Mouse (Mus musculus) limb, embryonic 14.5 days (tissue): ENCODE results near the gene Podxl2. TPM values are rescaled to one million over a fixed set of nuclear protein-coding genes. Genes with fewer than 3 reads are reported as not detected.

Experiments
- ATAC-seq: fragments of 200-750 bp; cut with Nextera tagmentation; 2 replicates; pipeline ENCODE4 v1.8.0; 2017; ENCODE audit warnings: low read depth, moderate number of reproducible peaks, moderate TSS enrichment; ENCODE audit not compliant: low FRiP score
- DNase-seq: peaks from one replicate; pipeline ENCODE4 v3.0.0-alpha.2; 2015; ENCODE audit warnings: low spot score
- H3K27ac ChIP-seq: fragments of 300-500 bp; sonication (generic); replicated peaks from 2 replicates; pipeline ENCODE4 v1.5.1; 2014; ENCODE audit warnings: low read depth, mild to moderate bottlenecking, low read length, moderate library complexity, mixed read lengths
- H3K27me3 ChIP-seq: fragments of 300-500 bp; sonication (generic); 2 replicates; pipeline ENCODE4 v1.6.1; 2014; ENCODE audit warnings: low read length, mixed read lengths; ENCODE audit not compliant: control insufficient read depth, insufficient read depth
- H3K36me3 ChIP-seq: fragments of 300-500 bp; sonication (generic); 2 replicates; pipeline ENCODE4 v1.6.1; 2014; ENCODE audit warnings: mild to moderate bottlenecking, low read length, moderate library complexity, mixed read lengths; ENCODE audit not compliant: control insufficient read depth, insufficient read depth
- H3K4me1 ChIP-seq: fragments of 300-500 bp; sonication (generic); 2 replicates; pipeline ENCODE4 v1.6.1; 2014; ENCODE audit warnings: antibody characterized with exemption, low read length, mixed read lengths; ENCODE audit not compliant: control insufficient read depth, insufficient read depth
- H3K4me2 ChIP-seq: fragments of 300-500 bp; sonication (generic); replicated peaks from 2 replicates; pipeline ENCODE4 v1.6.1; 2014; ENCODE audit warnings: low read depth, mild to moderate bottlenecking, low read length, moderate library complexity; ENCODE audit not compliant: severe bottlenecking
- H3K4me3 ChIP-seq: fragments of 300-500 bp; sonication (generic); replicated peaks from 2 replicates; pipeline ENCODE4 v1.5.1; 2014; ENCODE audit warnings: low read length
- H3K9ac ChIP-seq: fragments of 300-500 bp; sonication (generic); 2 replicates; pipeline ENCODE4 v1.6.1; 2014; ENCODE audit warnings: mild to moderate bottlenecking, low read depth, low read length, moderate library complexity; ENCODE audit not compliant: severe bottlenecking
- H3K9me3 ChIP-seq: fragments of 300-500 bp; sonication (generic); 2 replicates; pipeline ENCODE4 v1.6.1; 2016; ENCODE audit warnings: low read length; ENCODE audit not compliant: control insufficient read depth
- POLR2A ChIP-seq: fragments of 200-500 bp; IDR thresholded peaks from 2 replicates; pipeline ENCODE4 v1.8.0; 2012; ENCODE audit warnings: inconsistent platforms, mild to moderate bottlenecking, moderate library complexity, borderline replicate concordance; ENCODE audit not compliant: insufficient read depth, insufficient read length; ENCODE audit errors: extremely low read depth
- WGBS: fragments of 180-500 bp; shearing (Covaris S2); extraction: QIAGEN DNeasy Blood & Tissue Kit; methylation state at CpG from one replicate; pipeline ENCODE4 v1.1.7; 2014; 5-methylcytosine and 5-hydroxymethylcytosine counted together
- polyA plus RNA-seq, 2 experiments: library from polyadenylated mRNA; depleted of rRNA in 1 of 2; stranded (reverse) in 1 of 2; unstranded in 1 of 2; fragments of >200 nt; fragmentation: Nextera tagmentation in 1 of 2; extraction: Ambion mirVana in 1 of 2; gene quantifications; 2 replicates each; pipeline versions ENCODE4 v1.2.1 to v1.2.3; 2012 to 2014

The Podxl2 gene
- polyA plus RNA-seq, 2 experiments, result 96.2 to 192 TPM

DNA sequence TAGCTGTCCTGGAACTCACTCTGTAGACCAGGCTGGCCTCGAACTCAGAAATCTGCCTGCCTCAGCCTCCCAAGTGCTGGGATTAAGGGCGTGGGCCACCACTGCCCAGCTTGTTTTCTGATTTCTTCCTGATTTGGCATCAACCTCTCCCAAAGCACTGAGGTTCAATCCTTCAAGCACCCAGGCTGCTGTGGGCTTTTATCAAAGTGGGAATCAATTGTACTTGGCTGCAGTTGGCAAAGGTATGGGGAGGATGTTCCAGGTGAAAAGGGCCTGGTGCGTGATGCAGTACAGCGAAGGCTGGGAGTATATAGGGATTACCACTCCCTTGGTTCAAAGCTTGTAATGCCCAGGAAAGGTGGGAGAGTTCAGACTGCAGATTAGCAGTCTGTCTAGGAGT, 24.2 kb upstream of the Podxl2 start:
- no peak overlapping the region for H3K27ac ChIP-seq

DNA sequence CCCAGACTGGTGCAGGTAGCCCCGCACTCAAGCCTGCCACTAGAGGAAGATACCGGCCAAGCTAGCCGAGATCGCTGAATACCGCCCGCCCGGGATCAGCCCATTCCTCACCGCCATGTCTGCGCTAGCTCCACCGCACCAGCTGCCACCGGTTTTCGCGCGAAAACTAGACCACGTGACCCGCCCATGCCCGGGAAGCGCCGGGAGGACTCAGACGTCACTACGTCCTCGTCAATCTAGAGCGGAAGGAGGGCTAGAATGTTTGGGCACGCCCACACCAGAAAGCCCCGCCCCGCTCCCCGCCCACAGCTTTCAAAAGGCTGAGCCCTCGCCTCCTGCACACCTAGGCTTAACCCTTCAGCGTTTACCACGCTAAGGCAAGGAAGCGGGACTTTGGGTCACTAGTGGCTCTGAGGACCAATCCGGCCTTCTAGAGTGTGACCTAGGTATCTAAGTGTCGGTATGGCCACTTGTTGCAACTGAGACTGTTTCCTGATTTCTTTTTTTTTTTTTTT, 23.7 kb upstream of the Podxl2 start, which contains the start of gene Mcm2:
TSS of gene Mcm2 (minus strand) at position 247 of the 515 bp plus-strand sequence.
- Histone ChIP-seq H3K9ac (peak within 1 kb of the TSS; percentile 87), H3K4me2 (peak within 1 kb of the TSS; percentile 70), H3K36me3 (peaks cover 34% of the 10 kb centered on the region), H3K9me3 (no peaks in the 10 kb centered on the region), H3K27me3 (no peaks in the 10 kb centered on the region), H3K27ac (peak within 1 kb of the TSS; percentile 75), H3K4me1 (peaks cover 23% of the 10 kb centered on the region), H3K4me3 (peak within 1 kb of the TSS; percentile 78)
- ATAC-seq (peak; percentile 90), DNase-seq (peak; percentile 96)
- TF ChIP-seq POLR2A, result no peak
- 2% methylated on average over 31 of the region's 33 CpGs for WGBS

More for the DNA sequence above, 24.2 kb upstream of the Podxl2 start:
- Histone ChIP-seq H3K36me3 (peaks cover 29% of the 10 kb centered on the region), H3K9me3 (no peaks in the 10 kb centered on the region), H3K27me3 (no peaks in the 10 kb centered on the region), H3K9ac (no peak overlapping the region), H3K4me1 (peaks cover 27% of the 10 kb centered on the region), H3K4me3 (peak overlapping the region; percentile 78), H3K4me2 (peak overlapping the region; percentile 70)
- DNase-seq (no peak), ATAC-seq (no peak)
- WGBS, result 62% methylated on average over 4 of the region's 4 CpGs
- no peak for TF ChIP-seq POLR2A

DNA sequence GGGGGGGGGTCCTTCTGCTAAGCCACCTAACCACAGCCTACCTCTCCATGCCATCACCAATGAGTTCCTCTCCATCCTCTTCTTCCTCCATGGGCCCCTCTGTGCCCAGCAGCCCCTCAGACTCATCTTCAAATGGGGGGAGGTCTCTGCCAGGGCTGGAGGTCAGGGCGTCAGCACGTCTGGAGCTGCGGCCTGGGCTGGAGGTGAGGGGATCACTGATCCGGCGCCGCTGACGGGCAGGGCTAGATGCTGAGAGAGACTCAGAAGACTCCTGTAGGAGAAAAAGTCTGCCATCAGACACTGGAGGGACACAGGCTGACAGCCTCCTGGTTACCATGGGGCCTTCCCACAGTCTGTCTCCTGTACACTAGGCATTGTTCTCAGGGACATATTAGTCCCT, 22.4 kb upstream of the Podxl2 start:
- no peaks in the 10 kb centered on the region for H3K9me3 ChIP-seq
- WGBS, result 67% methylated on average over 7 of the region's 7 CpGs
- H3K4me2 ChIP-seq, result peak overlapping the region; percentile 70
- no peak for TF ChIP-seq POLR2A
- no peak for DNase-seq
- peak overlapping the region; percentile 78 for H3K4me3 ChIP-seq
- H3K9ac ChIP-seq, result peak overlapping the region; percentile 38
- no peaks in the 10 kb centered on the region for H3K27me3 ChIP-seq
- H3K4me1 ChIP-seq, result peaks cover 15% of the 10 kb centered on the region; the same call in 1 of the 2 replicates
- ATAC-seq, result no peak
- peaks cover 46% of the 10 kb centered on the region for H3K36me3 ChIP-seq
- no peak overlapping the region for H3K27ac ChIP-seq

DNA sequence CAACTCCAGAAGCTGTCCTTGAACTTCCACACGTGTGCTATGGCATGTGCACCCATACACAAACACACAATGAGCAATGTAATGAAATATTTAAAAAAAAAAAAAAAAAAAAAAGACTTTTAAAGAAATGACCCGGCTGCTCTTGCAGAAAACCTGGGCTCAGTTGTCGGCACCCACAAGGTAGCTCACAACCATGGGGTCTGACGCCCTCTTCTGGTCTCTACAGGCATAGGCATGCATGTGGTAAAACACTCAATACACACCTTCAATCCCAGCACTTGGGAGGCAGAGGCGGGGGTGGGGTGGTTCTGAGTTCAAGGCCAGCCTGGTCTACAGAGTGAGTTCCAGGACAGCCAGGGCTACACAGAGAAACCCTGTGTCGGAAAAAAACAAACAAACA, 21.1 kb upstream of the Podxl2 start:
- no peak overlapping the region for H3K4me2 ChIP-seq
- H3K4me3 ChIP-seq, result no peak overlapping the region
- 87% methylated on average over 6 of the region's 6 CpGs for WGBS

DNA sequence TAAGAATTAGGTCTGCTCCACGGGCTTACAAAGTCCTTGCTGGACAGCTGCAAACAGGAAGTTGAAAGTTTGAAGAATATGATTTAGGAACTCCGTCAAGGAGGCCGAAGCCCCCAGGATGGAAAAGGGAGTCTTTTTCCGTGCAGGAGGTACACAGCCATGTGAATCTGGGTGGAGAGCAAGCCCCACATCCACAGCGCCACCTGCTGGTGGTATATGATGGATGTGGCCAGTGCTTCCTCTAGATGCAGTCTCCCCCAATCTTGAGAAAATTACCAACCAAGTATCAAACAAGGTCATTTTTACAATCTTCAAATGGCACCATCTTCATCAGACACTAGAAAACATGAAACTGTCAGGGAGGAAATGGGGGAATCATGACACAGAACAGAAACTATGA, 18.7 kb upstream of the Podxl2 start:
- no peak overlapping the region for H3K4me2 ChIP-seq
- TF ChIP-seq POLR2A, result no peak
- DNase-seq (peak; percentile 47), ATAC-seq (no peak)
- no peak overlapping the region for H3K9ac ChIP-seq
- 68% methylated on average over 5 of the region's 5 CpGs for WGBS
- H3K27ac ChIP-seq, result no peak overlapping the region
- H3K27me3 ChIP-seq, result no peaks in the 10 kb centered on the region
- peaks cover 8% of the 10 kb centered on the region; the same call in 1 of the 2 replicates for H3K4me1 ChIP-seq
- H3K4me3 ChIP-seq, result no peak overlapping the region
- peaks cover 83% of the 10 kb centered on the region for H3K36me3 ChIP-seq
- no peaks in the 10 kb centered on the region for H3K9me3 ChIP-seq

More for the DNA sequence above, 21.1 kb upstream of the Podxl2 start:
- H3K9ac ChIP-seq, result no peak overlapping the region
- H3K36me3 ChIP-seq, result peaks cover 59% of the 10 kb centered on the region
- H3K9me3 ChIP-seq, result no peaks in the 10 kb centered on the region
- DNase-seq, result no peak
- H3K27me3 ChIP-seq, result no peaks in the 10 kb centered on the region
- no peak for TF ChIP-seq POLR2A
- peaks cover 8% of the 10 kb centered on the region; the same call in 1 of the 2 replicates for H3K4me1 ChIP-seq
- no peak overlapping the region for H3K27ac ChIP-seq
- no peak for ATAC-seq
